Mouse (Mus musculus) thymus, postnatal 36 days (tissue): ENCODE results near the gene Scd2.
"Not testable (repeated sequence)": the region's sequence is repeated elsewhere in the genome, so short reads cannot be mapped to it uniquely, and the experiment has no call there.

ENCODE experiments used
- DNase-seq, 2 experiments: peaks; one replicate each; pipeline ENCODE4 v3.0.0; 2022; ENCODE audit warnings: mixed read lengths in 2 of 2

Scd2 gene

GRCm38 (mm10) chr19:44314871-44315414 lies 21.5 kb downstream of the Scd2 start:
- DNase-seq, result no peak

GRCm38 (mm10) chr19:44316752-44317315 lies 23.4 kb downstream of the Scd2 start:
- DNase-seq, result no peak

GRCm38 (mm10) chr19:44317391-44317790 lies 23.9 kb downstream of the Scd2 start:
- no peak for DNase-seq

GRCm38 (mm10) chr19:44318545-44318944 lies 25.1 kb downstream of the Scd2 start:
- no peak for DNase-seq

- no peak for DNase-seq
These were observed 26.8 kb downstream of the Scd2 start for GRCm38 (mm10) chr19:44320316-44320715.

DNA sequence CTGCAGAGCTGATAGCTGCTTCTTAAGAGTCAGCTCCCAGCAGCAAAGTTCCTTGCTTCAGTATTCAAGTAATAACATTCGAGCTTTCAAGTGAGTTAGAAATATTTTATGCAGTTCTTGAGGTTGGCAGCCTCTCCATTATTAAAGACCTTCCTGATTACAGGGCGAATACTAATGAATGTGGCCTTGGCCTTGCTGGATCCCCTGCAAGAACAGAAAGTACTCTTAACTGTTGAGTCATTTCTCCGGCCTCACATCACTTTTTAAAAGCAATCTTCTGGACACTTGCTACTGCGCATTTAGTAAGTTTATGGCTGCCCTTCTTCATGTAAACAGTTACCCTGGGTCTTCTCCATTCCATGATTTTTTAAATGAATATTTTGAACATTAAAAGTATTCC lies 27.7 kb downstream of the Scd2 start:
- no peak for DNase-seq

- DNase-seq, result no peak
These were observed 28.2 kb downstream of the Scd2 start for GRCm38 (mm10) chr19:44321631-44322030.

GRCm38 (mm10) chr19:44329566-44329965 lies 36.1 kb downstream of the Scd2 start:
- no peak for DNase-seq

GRCm38 (mm10) chr19:44331128-44331527 lies 37.7 kb downstream of the Scd2 start:
- not testable (repeated sequence) for DNase-seq

- no peak for DNase-seq
These were observed 38.4 kb downstream of the Scd2 start for GRCm38 (mm10) chr19:44331911-44332310.

- no peak for DNase-seq
These were observed 38.9 kb downstream of the Scd2 start for GRCm38 (mm10) chr19:44332326-44332725.

GRCm38 (mm10) chr19:44332833-44333623 lies 39.6 kb downstream of the Scd2 start, which contains the start of gene Scd4:
TSS of gene Scd4 (plus strand) at chr19:44333092.
- DNase-seq, result no peak

GRCm38 (mm10) chr19:44333991-44334390 lies 40.5 kb downstream of the Scd2 start:
- no peak for DNase-seq

DNA sequence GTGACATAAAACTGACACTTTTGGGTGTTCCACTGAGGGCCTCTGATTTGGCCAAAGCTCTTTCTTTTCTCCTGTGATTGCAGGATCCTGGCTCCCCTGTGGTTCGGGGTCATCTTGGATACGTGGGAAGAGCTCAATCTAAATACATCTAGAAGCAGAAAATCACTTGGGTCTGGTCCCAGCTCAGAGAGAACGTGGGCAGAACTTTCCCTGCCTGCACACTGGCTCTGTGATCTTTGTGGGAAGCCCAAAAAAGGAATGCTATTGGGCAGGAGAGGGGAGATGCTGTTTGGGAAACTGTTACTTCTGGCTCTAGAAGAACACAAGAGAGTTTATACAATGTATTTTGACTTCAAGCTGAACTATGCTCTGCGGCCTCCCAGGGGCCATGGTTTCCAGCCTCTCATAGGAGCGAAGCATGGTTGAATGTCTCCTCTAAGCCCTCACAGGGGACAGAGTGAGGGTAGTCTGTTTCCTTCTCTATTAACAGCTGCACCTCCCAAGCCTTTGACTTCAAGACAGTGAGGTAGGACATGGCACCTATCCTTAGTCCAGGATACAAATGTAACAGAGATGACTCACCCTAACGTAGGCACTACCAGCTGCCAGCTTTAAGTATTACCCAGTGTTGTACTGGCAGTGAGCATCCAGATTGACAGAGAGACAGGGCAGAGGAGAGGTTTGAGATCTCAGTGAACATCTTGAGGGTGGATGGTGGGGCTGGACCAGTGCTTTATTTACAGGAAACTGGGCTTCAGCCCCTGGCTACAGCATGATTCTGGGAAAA lies 42.6 kb downstream of the Scd2 start:
- no peak for DNase-seq

DNA sequence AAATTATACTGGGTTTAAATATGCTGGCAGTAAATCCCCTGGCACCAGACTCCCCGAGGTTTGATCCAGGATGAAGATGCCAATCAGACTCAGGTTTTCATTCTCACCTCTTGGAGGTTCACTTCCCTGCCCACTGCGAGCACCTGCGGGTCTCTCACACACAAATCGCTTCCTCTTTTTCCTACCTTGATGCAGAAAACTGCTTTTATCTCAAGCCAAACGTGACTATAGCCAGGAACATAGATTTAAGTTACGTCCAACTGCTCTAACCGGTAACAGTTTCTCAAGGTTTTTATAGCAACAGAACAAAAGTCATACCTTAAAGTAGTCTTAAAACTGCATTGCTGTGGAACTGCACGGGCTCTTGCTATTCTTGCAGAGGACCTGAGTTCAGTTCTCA lies 56.2 kb downstream of the Scd2 start:
- DNase-seq, result no peak

GRCm38 (mm10) chr19:44351756-44352155 lies 58.3 kb downstream of the Scd2 start:
- no peak for DNase-seq
